Mouse (Mus musculus) myocyte (in vitro differentiated cells): ENCODE data around the gene Prr13. TPM values are rescaled to one million over a fixed set of nuclear protein-coding genes. Genes with fewer than 3 reads are reported as not detected.

Experiments
- H3K27me3 ChIP-seq: one replicate; pipeline ENCODE4 v1.6.1; 2011; ENCODE audit not compliant: control insufficient read depth, insufficient read depth, insufficient read length
- H3K36me3 ChIP-seq: one replicate; pipeline ENCODE4 v1.6.1; 2011; ENCODE audit not compliant: control insufficient read depth, insufficient read depth
- H3K4me2 ChIP-seq: one replicate; pipeline ENCODE4 v1.6.1; 2011; ENCODE audit warnings: low read depth, control low read depth
- H3K4me3 ChIP-seq: one replicate; pipeline ENCODE4 v1.5.1; 2011; ENCODE audit warnings: mild to moderate bottlenecking, control low read depth, moderate library complexity
- H3K79me2 ChIP-seq: one replicate; pipeline ENCODE4 v1.6.1; 2011; ENCODE audit not compliant: control insufficient read depth, insufficient read depth
- H3ac ChIP-seq: one replicate; pipeline ENCODE4 v1.6.1; 2011; ENCODE audit not compliant: control insufficient read depth, insufficient read length
- E2F4 ChIP-seq: IDR thresholded peaks from one replicate; pipeline ENCODE4 v1.6.1; 2011; ENCODE audit warnings: mild to moderate bottlenecking, control low read depth, moderate library complexity; ENCODE audit not compliant: insufficient read depth
- MAX ChIP-seq: IDR thresholded peaks from one replicate; pipeline ENCODE4 v1.6.1; 2011; ENCODE audit warnings: low read depth, mild to moderate bottlenecking, control low read depth
- MYOD1 ChIP-seq, 3 experiments: IDR thresholded peaks; one replicate each; pipeline ENCODE4 v1.6.1; 2011; ENCODE audit warnings: control low read depth in 2 of 3, low read depth in 2 of 3, mild to moderate bottlenecking in 2 of 3, moderate library complexity in 1 of 3; ENCODE audit not compliant: insufficient read length in 2 of 3, control insufficient read depth in 1 of 3
- MYOG ChIP-seq, 3 experiments: IDR thresholded peaks; one replicate each; pipeline ENCODE4 v1.6.1; 2011; ENCODE audit warnings: control low read depth in 2 of 3, low read depth in 2 of 3, mild to moderate bottlenecking in 2 of 3; ENCODE audit not compliant: insufficient read length in 2 of 3, control insufficient read depth in 1 of 3, insufficient read depth in 1 of 3
- POLR2A ChIP-seq: IDR thresholded peaks from one replicate; pipeline ENCODE4 v1.6.1; 2011; ENCODE audit warnings: low read depth, mild to moderate bottlenecking, control low read depth, moderate library complexity; ENCODE audit not compliant: insufficient read length
- POLR2AphosphoS2 ChIP-seq: IDR thresholded peaks from one replicate; pipeline ENCODE4 v1.6.1; 2011; ENCODE audit warnings: low read depth, control low read depth; ENCODE audit not compliant: insufficient read length
- REST ChIP-seq: IDR thresholded peaks from one replicate; pipeline ENCODE4 v1.6.1; 2011; ENCODE audit warnings: mild to moderate bottlenecking, control low read depth, moderate library complexity; ENCODE audit not compliant: insufficient read depth, insufficient read length
- SRF ChIP-seq: IDR thresholded peaks from one replicate; pipeline ENCODE4 v1.6.1; 2011; ENCODE audit warnings: low read depth; ENCODE audit not compliant: control insufficient read depth, insufficient read length
- TCF12 ChIP-seq: IDR thresholded peaks from one replicate; pipeline ENCODE4 v1.6.1; 2011; ENCODE audit warnings: mild to moderate bottlenecking, control low read depth; ENCODE audit not compliant: poor library complexity, insufficient read depth, severe bottlenecking
- TCF3 ChIP-seq: IDR thresholded peaks from one replicate; pipeline ENCODE4 v1.6.1; 2011; ENCODE audit warnings: low read depth, control low read depth; ENCODE audit not compliant: insufficient read length
- USF1 ChIP-seq: IDR thresholded peaks from one replicate; pipeline ENCODE4 v1.6.1; 2011; ENCODE audit warnings: low read depth, mild to moderate bottlenecking, control low read depth, moderate library complexity
- polyA plus RNA-seq: library from polyadenylated mRNA; unstranded; fragments of >200 nt; fragmentation: generic; extraction: Trizol; gene quantifications from one replicate; pipeline ENCODE4 v1.2.1, GENCODE M21; 2012; ENCODE audit warnings: missing spikeins

Gene Prr13
- polyA plus RNA-seq, 1 experiment, result 92.9 TPM

DNA sequence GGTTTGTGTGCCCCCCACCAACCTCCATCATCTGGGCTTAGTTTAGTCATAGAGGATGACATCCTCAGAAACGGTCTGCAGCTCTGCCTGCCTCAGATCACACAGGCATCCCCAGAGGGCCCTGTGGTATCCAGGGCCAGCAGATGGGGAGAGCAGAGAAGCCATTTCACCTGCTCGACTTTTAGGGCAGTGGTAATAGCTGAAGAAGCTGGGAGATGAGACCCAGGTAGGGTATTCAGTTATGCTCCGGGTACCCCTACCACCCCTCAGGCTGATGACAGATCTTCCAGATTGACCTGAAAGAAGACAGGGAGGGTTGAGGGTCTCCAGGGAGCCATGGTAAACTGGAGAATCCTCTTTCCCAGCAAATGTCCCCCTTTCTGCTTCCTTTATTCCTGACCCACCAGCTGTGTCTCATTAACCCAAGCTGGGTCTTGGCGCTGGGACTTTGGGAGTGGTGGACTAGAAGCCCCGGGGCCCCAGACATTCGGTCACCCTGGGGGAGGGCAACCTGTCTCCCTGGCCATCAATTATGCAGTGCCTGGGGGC, 52.5 kb downstream of the Prr13 start:
- peak overlapping the region; percentile 15 for H3K4me3 ChIP-seq

DNA sequence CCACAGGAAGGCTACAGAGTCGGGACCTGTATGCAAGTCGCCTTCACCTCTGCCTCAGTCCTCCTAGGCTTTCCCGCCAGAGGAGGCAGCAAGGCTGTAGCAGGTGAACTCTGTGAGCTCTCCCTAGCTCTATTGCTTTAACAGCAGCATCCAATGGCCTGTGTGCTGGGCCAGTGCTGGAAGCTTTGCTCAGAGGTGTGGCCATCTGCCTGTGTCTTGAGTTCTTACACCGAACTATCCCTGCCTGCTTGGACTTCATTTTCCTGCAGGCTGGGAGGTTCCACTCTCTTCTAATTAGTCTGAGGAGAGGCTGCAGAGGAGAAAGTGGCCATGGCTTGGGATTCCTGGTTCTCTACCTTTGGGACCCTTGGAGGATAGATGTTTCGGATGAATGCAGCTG, 53.2 kb downstream of the Prr13 start:
- no peak overlapping the region for H3K4me3 ChIP-seq
- no peak overlapping the region for H3K4me2 ChIP-seq
- no peak for TF ChIP-seq REST
- no peak for TF ChIP-seq SRF
- no peak for TF ChIP-seq MYOG (IDR thresholded peaks at IDR 0.05; ENCODE audit: control insufficient read depth in 1 of 3, insufficient read depth in 1 of 3, insufficient read length in 2 of 3, low read depth in 2 of 3)
- TF ChIP-seq E2F4, result no peak
- no peak for TF ChIP-seq MAX
- no peak for TF ChIP-seq USF1
- TF ChIP-seq POLR2AphosphoS2, result no peak
- TF ChIP-seq MYOD1 (IDR thresholded peaks at IDR 0.05; ENCODE audit: control insufficient read depth in 1 of 3, insufficient read length in 2 of 3, low read depth in 2 of 3), result no peak
- TF ChIP-seq TCF12, result no peak
- no peak for TF ChIP-seq POLR2A
- TF ChIP-seq TCF3, result no peak
- H3K27me3 ChIP-seq, result no peaks in the 10 kb centered on the region
- H3K36me3 ChIP-seq, result no peaks in the 10 kb centered on the region
- no peaks in the 10 kb centered on the region for H3K79me2 ChIP-seq
- H3ac ChIP-seq, result no peak overlapping the region

More for the DNA sequence above, 52.5 kb downstream of the Prr13 start:
- Histone ChIP-seq H3K4me2 (peak overlapping the region; percentile 71), H3ac (no peak overlapping the region), H3K27me3 (no peaks in the 10 kb centered on the region), H3K79me2 (no peaks in the 10 kb centered on the region), H3K36me3 (no peaks in the 10 kb centered on the region)
- TF ChIP-seq POLR2A, result no peak
- no peak for TF ChIP-seq MYOG (IDR thresholded peaks at IDR 0.05; ENCODE audit: control insufficient read depth in 1 of 3, insufficient read depth in 1 of 3, insufficient read length in 2 of 3, low read depth in 2 of 3)
- TF ChIP-seq MYOD1 (IDR thresholded peaks at IDR 0.05; ENCODE audit: control insufficient read depth in 1 of 3, insufficient read length in 2 of 3, low read depth in 2 of 3), result no peak
- no peak for TF ChIP-seq USF1

Other genes with a start within 250 kb of the Prr13 start
- 2.0 TPM for gene Itgb7, start 227.1 kb upstream of the Prr13 start, polyA plus RNA-seq
- 63.8 TPM for gene Rarg, start 201.5 kb upstream of the Prr13 start, polyA plus RNA-seq
- gene Gm9918, start 188.5 kb upstream of the Prr13 start, polyA plus RNA-seq, result not detected
- 83.3 TPM for gene Mfsd5, start 179.6 kb upstream of the Prr13 start, polyA plus RNA-seq
- gene Espl1, start 162.8 kb upstream of the Prr13 start, polyA plus RNA-seq, result 16.7 TPM
- 476 TPM for gene Pfdn5, start 132.9 kb upstream of the Prr13 start, polyA plus RNA-seq
- gene Myg1, start 127.3 kb upstream of the Prr13 start, polyA plus RNA-seq, result 97.0 TPM
- gene Aaas, start 108.3 kb upstream of the Prr13 start, polyA plus RNA-seq, result 57.5 TPM
- gene Sp7, start 91.8 kb upstream of the Prr13 start, polyA plus RNA-seq, result 0.24 TPM
- 11.7 TPM for gene Sp1, start 52.9 kb upstream of the Prr13 start, polyA plus RNA-seq
- 0.32 TPM for gene Amhr2, start 13.7 kb upstream of the Prr13 start, polyA plus RNA-seq
- gene Pcbp2, start 11.5 kb downstream of the Prr13 start, polyA plus RNA-seq, result 892 TPM
- gene Gm10337, start 44.7 kb downstream of the Prr13 start, polyA plus RNA-seq, result not detected
- 5.9 TPM for gene Map3k12, start 58.0 kb downstream of the Prr13 start, polyA plus RNA-seq
- gene Tarbp2, start 59.2 kb downstream of the Prr13 start, polyA plus RNA-seq, result 76.2 TPM
- 0.84 TPM for gene Npff, start 65.9 kb downstream of the Prr13 start, polyA plus RNA-seq
- gene Gm28047, start 166.0 kb downstream of the Prr13 start, polyA plus RNA-seq, result not detected
- gene Atf7, start 166.4 kb downstream of the Prr13 start, polyA plus RNA-seq, result 33.7 TPM
- 947 TPM for gene Atp5g2, start 213.3 kb downstream of the Prr13 start, polyA plus RNA-seq